Mouse (Mus musculus) fat pad, adult 2 months (tissue): ENCODE results near the gene Atp2b4.
"Not testable (repeated sequence)": the region's sequence is repeated elsewhere in the genome, so short reads cannot be mapped to it uniquely, and the experiment has no call there.

Source experiments
- DNase-seq: peaks from one replicate; pipeline ENCODE4 v3.0.0-alpha.2; 2011; ENCODE audit warnings: low read depth, low spot score; ENCODE audit errors: extremely low read depth

The Atp2b4 gene

DNA sequence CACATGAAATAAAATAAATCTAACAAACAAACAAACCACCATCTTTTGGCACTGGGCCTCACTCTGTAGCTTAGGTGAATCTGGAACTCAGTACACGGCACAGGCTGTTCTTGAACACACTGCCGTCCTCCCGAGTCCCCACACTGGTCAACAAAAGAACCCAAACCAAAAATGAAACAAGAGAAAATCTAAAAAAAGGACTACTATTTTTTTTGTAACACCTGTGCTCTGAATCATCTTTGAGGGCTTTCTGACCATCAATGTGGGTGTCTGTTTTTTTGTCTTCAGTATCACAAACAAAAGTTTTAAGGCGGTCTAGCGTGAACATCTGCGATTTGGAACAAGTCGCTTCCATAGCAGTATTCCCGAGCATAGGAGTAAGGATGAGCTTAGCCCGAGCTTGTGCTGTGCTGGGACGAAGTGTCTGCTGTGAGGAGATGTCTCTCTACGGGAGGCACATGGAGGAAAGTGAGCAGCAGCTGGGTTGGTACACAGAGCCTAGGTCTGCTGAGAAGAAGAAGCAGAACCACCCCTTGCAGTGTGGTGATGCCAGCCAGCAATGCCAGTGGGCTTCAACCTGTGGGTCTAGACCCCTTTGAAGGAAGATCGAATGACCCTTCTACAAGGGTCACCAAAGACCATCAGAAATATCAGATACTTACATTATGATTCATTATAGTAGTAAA is 102.8 kb downstream of the Atp2b4 start:
- DNase-seq: no peak

DNA sequence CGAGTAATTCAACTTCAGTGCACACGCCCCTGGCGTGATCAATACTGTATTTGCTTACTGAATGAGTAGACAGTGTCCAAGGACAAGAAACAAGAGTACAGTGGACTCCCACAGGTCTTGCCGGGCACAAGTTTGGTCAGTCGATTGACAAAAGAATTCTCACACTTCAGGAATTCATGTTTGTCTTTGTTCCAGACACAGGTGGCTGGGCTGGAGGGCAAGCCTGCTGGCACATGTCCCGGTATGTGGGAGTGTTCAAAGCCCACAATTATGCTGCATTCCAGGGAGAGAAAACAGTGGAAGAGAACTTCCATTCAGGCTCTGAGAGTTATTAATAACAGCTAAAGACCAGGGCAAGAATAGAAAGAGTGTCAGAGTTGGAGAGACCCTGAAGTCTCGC is 104.9 kb downstream of the Atp2b4 start:
- DNase-seq: peak; percentile 56

DNA sequence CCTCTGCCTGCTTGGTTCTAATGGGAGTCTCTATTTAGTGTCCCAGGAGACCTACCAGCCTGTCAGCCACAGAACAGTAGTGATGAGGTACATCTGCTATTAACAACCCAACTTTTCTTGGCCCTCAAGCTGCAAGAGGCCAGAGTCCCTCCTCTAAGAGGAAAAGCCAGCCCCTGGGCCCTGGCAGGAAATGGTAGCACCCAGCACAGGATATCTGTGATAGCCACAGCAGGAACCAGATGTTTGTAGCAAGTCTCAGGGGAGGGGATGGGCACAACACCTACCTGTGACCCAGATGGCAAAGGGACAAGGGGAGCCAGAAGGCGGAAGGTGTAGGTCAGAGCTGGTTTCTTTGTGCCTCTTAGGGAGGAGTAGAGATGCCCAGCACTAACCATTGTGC is 106.0 kb downstream of the Atp2b4 start:
- DNase-seq: no peak

DNA sequence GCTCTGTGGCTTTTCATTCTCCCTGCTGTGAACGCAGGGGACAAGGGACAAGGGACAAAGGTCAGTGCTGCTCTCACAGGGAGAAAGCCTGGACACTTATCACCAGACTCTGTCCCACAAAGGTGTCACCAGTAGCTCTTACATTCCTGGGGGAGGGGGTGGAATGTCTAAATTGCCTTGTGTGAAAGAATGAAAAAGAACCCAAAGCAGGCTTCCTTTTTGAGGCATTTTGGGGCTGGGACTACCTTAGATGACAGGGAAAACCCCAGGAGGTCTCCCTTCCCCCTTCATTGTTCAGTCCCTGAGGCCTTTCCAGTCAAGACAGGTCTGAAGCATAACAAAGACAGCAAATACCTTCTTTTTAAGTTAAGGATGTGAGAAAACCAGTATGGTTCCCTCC is 106.5 kb downstream of the Atp2b4 start:
- DNase-seq: no peak

DNA sequence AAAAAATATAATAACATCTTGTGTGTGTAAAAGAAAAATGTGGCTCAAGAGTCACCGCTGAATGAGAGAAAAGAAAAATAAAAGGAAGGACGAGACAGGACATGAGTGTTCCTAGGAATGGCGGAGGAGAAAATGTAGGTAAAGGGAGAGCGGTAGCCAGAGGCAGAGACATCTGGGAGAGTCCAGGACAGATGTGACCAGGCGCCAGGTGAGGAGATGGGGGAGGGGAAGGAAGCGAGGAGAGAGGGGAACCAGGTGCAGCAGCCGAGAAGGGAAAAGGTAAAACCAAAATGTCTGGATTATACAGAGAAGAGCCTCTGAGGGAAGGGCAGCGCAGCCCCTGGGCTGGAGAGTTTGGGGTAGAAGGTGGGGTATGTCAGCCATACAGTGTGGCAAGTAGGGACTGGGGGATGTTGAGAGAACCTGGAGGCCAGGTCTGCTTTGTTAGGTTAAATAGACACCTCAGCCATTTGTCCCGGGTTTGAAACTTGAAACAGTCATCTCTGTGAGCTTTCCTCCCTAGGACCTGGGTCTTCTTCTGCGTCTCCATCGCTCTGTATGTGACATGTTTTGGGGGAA is 107.2 kb downstream of the Atp2b4 start:
- DNase-seq: no peak

DNA sequence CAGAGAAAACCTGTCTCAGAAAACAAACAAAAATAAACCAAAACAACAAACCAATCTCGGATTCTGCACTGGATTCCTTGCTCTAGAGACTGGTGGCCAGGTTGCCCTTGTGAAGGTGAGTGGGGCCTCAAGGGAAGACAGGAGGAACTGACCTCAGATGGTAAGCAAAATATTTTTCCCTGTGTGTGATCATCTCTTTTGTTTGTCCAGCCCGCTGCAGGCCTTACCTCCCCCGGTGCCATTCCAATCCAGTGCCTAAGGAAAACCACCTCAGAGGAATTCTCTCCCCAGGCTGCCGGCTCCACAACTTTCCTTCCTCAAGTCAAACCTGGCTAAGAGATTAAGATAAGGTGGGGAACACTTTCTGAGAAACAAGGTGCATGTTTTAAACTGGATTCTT is 108.6 kb downstream of the Atp2b4 start:
- DNase-seq: no peak

DNA sequence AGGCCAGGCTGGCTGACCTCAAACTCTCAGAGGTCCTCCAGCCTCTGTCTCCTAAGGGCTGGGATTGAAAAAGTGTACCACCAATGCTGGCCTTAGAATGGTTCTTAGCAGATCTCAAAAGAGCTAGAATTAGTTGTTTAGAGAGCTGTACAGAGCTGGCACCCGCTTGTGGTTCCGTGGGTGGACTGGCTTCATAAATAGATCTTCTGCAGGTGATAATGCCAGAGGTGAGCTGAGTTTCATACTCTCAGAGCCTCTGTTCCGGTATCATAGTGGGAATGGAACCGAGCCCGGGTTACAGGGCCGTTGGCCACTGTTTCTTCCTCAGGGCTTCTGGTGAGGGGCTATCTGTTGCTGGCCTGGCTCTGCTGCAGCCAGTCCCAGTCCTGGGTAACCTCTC is 109.8 kb downstream of the Atp2b4 start:
- no peak for DNase-seq

DNA sequence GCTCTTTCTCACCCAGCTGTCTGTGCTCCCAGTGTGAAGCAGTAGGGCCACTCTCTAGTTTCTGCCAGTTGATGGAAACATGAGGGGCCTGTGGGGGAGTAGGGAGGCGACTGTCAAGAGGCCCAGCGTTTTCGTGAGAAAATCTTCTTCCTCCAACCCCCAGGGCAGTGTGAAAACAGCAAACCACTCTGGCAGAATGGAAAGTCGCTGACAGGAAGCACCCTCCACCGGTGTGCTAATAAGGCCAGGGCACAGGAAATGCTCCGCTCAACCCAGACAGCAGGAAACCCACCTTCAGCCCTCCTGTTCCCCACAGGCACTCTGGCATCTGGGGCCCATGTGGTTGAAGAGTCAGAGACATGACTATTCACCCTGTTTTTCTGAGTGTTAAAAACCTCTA is 110.9 kb downstream of the Atp2b4 start, which contains the start of gene Lax1:
TSS of gene Lax1 (minus strand) at position 212 of the 400 bp plus-strand sequence.
- no peak for DNase-seq

DNA sequence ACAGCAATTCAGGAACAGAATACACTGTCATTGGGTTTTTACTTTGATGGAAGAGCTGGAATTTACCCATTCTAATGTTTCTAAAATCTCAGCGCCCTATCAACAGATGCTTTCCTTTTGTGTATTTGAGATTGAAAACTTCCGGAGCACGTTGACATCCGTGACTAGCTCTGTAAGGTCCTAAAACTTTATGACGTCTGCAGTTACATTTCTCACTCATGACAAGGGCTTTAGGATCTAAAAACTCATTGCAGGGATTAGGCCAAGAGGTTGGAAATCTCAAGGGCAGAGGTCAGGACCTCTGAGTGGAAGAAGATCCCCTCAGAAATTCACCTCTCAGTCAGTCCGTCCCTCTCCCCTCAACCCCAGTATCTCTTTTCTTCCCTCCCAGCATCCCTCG is 112.5 kb downstream of the Atp2b4 start:
- no peak for DNase-seq

DNA sequence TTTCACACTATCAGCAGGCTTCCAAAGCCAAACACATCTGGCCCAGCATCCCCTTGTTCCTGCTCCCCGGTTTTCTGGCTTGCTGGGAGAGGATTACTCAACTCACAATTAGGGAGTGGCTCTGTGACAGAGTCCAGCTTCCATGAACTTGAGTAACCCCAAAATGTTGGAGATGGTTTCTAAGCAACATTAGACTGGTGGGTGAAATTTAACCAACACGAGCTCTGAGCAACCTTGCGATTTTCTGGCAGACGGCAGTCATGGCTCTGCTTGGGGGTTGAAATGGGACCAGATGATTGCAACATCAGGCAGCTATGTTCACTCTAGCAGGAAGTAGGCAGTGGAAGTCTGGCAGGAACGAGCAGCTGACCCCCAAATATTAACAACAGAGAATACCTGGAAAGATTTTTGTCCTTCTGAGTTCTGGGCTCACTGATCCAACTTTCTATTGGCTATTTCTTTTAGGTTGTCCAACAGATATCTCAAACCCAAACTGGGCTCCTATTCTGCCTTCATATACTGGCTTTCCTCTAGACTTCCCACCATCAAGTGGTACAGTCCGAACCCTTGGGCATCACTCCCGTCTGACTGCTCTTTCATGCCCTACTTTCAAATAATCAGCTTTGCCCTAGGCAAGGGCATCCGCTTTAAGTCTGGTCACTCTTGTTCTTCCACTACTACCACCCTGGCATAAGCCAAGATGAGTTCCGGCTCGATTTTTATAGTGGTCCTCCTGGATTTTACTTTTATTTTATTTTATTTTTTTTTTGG is 114.9 kb downstream of the Atp2b4 start:
- peak; percentile 85 for DNase-seq

DNA sequence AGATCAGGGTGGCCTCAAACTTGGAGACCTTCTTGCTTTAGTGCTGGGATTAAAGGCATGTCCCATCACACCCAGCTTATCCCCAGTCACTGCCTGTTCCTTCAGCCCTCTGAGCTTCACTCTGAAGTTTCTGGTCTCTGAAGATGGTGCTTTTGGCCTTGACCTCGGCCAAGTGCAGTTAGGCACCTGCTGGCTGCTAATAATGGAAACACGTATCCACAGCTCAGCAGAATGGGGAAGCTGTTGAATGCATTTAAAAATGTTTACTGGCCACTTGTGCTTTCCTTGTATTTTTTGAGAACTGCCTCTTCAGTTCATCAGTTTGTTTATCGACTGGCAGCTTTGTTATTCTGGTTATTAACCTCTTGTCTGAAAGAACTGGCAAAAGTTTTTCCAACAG is 129.0 kb downstream of the Atp2b4 start:
- no peak for DNase-seq

DNA sequence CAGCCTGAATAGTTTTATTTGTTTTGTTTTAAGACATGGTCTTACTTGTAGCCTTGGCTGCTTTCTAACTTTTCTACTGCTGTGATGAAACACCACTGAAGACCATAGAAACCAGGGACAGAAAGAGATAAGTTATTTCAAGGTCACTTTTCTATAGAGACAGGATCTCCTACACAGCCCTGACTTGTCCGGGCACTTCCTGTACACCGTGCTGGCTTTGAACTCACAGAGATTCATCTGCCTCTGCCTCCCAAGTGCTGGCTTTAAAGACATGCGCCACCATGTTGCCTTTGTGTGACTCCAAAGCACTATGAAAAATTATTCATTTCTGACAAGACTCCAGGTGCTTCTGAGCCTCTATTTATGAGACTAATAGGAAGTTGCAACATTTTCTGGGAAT is 129.6 kb downstream of the Atp2b4 start:
- no peak for DNase-seq

DNA sequence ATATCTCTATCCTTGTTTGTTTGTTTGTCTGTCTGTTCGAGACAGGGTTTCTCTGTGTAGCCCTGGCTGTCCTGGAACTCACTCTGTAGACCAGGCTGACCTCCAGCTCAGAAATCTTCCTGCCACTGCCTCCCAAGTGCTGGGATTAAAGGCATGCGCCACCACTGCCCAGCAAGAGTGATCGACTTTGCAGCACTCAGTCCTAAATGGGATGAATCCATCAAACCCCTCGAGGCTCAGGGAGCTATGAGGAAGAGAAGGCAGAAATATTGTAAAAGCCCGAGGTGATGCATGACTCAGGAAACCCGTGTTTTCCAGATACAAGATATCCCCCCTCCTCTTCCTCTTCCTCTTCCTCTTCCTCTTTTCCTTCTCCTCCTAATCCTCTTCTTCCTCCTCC is 130.1 kb downstream of the Atp2b4 start:
- DNase-seq: no peak

DNA sequence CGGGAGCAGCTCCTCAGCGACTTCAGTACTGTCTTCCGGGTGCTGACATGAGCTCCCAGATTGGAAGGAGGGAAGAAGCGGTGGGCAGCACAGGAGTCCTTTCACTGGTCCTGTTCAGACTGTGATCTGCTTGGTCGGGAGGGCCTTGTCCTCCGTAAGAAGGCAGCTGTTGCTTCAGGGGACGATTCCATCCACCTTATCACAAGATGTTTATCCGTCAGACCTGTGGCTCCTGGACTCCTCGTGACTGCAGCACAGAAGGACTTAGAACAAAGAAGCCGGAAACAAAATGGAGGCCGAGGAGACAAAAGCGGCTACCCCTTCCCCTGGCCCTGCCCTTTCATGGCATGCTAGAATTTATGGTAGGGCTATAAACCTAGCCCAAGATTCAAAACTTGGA is 130.7 kb downstream of the Atp2b4 start:
- no peak for DNase-seq

DNA sequence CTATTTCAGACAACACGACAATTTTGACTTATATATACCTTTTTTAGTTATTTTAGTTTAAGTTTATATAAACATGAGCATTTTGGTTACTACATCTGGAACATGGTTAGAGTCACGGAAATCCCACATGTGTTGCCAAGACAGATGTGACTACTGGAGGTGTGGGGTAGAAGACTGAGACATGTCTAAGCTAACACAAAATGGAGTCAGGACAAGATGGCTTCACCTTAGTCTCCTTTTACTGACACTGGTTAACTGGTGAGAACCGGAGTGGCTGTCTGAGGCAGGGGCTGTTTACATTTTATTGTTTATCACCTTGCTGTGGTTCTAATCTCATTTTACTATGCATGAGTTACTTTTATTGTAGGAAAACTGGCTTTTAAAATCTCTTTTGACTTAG is 132.2 kb downstream of the Atp2b4 start:
- no peak for DNase-seq

DNA sequence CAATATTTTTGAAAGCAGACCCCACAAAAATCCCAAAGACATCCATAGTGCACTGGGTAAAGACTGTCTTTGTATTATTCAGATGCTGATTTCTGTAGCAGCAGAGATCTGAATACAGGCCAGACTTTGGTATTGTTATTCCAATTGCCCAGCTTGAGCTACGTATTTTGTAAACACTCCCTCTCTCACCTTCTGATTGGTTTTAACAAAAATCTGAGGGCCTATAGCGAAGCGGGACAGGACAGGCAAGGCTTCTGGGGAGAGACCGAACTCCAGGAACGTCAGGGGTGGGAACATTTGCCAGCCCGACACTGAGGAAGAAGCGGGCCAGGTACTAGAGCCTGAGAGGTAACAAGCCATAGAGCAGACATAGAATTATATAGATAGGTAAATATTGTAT is 133.1 kb downstream of the Atp2b4 start:
- no peak for DNase-seq

DNA sequence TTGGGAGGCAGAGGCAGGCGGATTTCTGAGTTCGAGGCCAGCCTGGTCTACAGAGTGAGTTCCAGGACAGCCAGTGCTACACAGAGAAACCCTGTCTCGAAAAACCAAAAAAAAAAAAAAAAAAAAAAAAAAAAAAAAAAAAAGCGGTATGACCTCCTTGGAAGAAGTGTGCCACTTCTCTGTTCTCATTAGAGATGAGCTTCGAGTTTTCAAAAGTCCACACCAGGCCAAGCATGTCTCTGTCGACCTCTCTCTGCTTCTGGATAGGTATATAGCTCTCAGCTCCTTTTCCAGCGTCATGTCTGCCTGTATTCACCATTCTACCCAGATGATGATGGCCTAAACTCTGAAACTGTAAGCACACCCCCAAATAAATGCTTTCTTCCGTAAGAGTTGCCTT is 135.1 kb downstream of the Atp2b4 start:
- not testable (repeated sequence) for DNase-seq

DNA sequence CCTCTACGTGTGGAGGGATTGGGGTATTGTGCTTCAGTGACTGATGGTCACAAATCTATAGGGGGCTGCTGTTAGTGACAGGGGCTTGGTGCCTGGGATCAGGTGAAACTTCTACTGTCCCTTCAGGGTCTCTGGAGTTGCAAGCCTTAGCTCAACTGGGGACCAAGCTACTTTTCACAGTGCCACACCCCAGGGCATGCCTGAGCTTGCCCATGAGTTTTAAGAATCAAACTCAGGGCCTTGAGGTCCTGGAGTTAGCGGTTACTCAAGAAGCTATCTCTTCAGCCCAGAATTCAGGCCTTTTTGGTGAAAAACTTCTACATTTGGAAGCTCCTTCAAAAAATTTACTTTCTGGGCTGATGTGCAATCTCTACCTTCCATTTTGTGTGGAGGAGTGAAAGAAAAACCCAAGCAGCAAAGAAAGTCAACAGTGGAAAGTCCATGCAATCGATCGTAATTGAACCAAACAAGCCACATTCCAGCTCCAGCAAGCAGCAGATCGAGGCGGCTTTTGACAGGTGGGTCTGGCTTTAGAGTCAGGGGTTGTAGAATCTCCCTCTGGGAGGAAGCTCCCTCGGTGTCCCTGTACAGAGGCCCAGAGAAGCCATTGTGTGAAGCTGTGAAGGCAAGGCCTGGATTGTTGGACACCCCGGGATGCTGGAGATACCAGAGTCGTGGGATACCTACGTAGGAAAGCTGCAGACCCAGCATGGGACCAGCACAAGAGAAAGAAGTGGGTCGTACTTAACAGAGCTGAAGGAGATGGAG is 136.5 kb downstream of the Atp2b4 start:
- DNase-seq: no peak

DNA sequence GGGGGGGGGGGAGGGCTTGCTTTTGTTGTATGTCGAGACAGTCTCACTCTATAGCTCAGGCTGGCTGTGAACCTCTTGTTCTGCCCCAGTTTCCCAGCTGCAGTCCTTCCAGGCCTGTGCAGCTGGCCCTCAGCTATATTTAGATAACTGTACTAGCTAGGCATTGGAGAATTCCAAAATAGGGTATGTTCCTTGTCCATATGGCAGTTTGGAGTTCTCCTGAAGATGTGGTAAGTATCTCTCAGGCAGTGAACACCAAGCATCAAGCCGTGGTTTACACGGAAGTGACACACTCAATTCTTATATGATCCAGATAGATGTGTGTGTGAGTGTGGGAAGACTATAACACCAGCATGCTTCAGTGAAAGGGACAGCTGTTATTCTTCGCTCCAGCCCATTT is 137.4 kb downstream of the Atp2b4 start:
- no peak for DNase-seq

DNA sequence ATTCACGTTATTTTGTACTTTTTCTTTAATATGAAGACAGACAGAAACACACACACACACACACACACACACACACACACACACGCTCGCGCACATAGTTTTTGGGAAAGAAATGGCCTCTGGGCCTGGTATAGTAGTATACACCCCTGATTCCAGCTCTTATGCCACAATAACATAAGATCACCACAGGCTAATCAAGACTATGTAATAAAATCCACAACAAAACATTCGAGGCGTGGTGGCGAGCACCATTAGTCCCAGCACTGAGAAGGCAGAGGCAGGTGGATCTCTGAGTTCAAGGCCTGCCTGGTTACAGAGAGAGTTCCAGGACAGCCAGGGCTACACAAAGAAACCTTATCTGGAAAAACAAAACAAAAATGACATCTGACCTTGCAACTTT is 137.9 kb downstream of the Atp2b4 start:
- DNase-seq: no peak

DNA sequence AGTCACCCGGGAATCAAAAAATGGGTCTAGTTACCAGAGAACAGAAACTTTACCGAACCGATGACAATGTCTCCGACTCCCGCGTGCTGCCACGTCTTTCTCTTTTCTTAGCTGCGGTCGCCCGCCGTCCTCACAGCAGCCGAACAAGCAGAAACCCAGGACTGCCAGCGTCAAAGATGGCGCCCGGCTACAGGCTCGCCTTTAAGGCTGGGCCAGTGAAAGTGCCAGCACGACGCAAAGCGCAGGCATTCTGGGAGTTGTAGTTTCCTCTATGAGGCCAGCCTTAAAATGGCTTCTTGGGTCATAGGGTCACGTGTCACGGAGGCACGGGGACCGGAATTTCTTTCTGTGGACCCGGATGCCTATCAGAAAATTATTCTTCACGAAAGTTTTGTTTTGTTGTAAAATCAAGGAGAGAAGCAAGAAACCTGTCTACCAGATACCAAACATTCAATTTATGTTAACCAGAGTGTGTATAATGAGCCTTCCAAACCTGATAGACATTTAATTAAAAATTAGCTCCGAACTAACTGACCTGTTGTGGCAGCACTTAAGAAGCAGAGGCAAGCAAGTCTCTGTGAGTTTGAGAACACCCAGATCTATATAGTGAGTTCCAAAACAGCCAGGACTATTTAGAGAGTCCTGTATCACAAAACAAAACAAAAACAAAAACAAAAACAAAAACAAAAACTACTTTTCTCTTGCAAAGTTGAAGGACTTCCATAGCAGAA is 139.5 kb downstream of the Atp2b4 start, which contains the start of gene Gm38394:
TSS of gene Gm38394 (minus strand) at position 116 of the 731 bp plus-strand sequence.
- DNase-seq: peak; percentile 71
